Mouse (Mus musculus): ENCODE results near the gene Tas2r122.
"Not testable (repeated sequence)": the region's sequence is repeated elsewhere in the genome, so short reads cannot be mapped to it uniquely, and the experiment has no call there.

Gene Tas2r122

GRCm38 (mm10) chr6:132711828-132712227, at the start of gene Tas2r122:
Gene Tas2r122, minus strand, starts transcription at chr6:132711928.
- no peak for DNase-seq (ENCODE audit: low spot score in 2 of 2)

- no peak for DNase-seq (ENCODE audit: low spot score in 2 of 2)
Observed at GRCm38 (mm10) chr6:132754430-132754829, 42.7 kb upstream of the Tas2r122 start, which contains the start of gene Tas2r124. Gene Tas2r124, plus strand, starts transcription at chr6:132754730.

- no peak for DNase-seq (ENCODE audit: low spot score in 2 of 2)
Observed at GRCm38 (mm10) chr6:132750206-132750605, 38.5 kb upstream of the Tas2r122 start.

GRCm38 (mm10) chr6:132737935-132738334, 26.2 kb upstream of the Tas2r122 start, which contains the start of gene Tas2r115:
Gene Tas2r115, minus strand, starts transcription at chr6:132738035.
- DNase-seq (ENCODE audit: low spot score in 2 of 2) = no peak

GRCm38 (mm10) chr6:132700907-132701306, 10.8 kb downstream of the Tas2r122 start, which contains the start of gene Tas2r121:
Gene Tas2r121, minus strand, starts transcription at chr6:132701007.
- no peak for DNase-seq (ENCODE audit: low spot score in 2 of 2)

GRCm38 (mm10) chr6:132691596-132691995, 20.1 kb downstream of the Tas2r122 start:
- DNase-seq (ENCODE audit: low spot score in 2 of 2) = not testable (repeated sequence)

Data from spleen, postnatal 14 days (tissue).